Mouse (Mus musculus): ENCODE measurements around the gene Aurka. TPM values are rescaled to one million over a fixed set of nuclear protein-coding genes. Genes with fewer than 3 reads are reported as not detected.

The Aurka gene
- total RNA-seq (2021), result 10 to 100 TPM; 22.4 to 22.6 TPM
- long read RNA-seq, experiment 1, transcript Aurka-203 (9 exons, 1,862 nt), result major isoform, 21 of 28 reads
- long read RNA-seq, experiment 1, partial matches to known transcripts, result 1 of 28 reads
- long read RNA-seq, experiment 1, other reads (novel, unspliced or antisense), result 2 of 28 reads
- long read RNA-seq, experiment 2, transcript Aurka-203 (9 exons, 1,862 nt), result major isoform, 25 of 33 reads
- long read RNA-seq, experiment 2, partial matches to known transcripts, result 0 of 33 reads
- long read RNA-seq, experiment 2, other reads (novel, unspliced or antisense), result 6 of 33 reads

DNA sequence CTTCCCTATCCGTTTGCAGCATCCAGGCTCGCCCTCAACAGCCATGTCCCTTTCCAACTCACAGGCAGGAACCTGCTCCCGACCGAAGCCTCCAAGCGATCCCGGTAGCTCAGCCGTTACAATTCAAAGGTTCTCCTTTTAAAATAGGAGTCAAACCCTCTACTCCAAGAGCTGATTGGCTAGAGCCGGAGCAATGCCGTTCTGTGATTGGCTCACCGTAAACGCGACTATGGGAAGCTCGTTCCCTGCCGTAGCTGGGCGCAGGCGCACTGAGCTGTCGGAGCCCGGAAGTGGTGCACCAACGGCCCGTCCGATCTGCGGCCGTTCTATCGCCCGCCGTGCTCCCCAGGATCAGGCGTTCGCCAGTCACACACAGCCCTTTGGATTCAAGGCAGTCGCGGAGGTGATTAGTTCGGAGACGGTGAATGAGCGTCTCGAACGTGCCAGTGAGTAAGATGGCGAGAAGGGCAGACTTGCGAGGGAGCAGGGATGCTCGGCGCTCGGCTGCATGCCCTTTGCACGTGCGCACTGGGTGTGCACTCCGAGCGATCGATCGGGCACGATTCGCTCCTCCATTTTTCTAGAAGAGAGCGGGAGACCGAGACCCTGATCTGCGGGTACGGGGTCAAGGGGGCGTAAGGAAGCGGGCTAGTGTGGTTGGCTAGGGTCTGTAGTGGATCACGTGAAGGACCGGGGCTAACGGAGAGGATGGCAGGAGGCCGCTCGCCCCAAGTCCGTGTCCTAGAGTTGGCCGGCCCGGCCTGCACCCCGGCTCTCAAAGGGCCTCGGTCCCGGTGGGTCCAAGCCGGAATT, at the start of gene Aurka, which contains the start of gene Cstf1:
TSS of gene Aurka (minus strand) at position 125 of the 813 bp plus-strand sequence.
TSS of gene Cstf1 (plus strand) at position 271 of the 813 bp plus-strand sequence.
- DNase-seq (ENCODE audit: low spot score in 2 of 2), result peak; percentile 80 to 90

DNA sequence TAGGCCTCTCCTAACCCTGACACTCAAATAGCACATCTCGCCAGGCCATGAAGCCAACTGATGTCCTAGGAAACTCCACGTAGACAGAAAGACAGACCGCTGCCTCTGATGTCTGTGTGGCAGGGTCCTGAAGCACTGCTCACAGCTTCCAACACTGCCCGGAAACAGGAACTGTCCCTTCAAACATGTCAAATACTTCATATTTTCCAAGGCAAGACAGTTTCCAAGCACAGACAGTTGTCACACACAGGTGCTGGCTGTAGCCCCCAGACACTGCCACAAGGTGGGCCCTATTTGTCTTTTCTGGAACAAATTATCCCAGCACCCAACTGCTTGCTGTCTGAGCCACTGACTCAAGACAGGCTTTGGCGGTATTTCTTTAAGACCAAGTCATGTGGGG, 47.9 kb upstream of the Aurka start:
- DNase-seq (ENCODE audit: low spot score in 2 of 2), result no peak

DNA sequence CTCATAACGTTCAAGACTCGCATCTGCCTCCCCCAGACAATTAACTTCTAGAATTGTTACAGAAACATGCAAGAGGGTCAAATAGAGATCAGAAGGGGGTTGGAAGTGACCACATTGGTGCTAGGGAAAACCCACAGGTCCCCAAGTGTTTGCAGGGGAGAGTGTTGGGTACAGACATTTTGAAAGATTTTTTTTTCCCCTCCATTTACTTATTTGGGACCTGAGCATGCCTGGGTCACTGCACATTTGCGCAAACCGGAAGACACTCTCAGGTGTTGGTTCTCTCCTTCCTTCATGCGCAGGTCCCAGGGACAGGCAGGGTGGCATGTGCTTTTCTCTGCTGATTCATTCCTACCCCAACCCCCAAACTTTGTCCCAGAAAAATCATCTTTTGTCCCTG, 46.5 kb upstream of the Aurka start:
- no peak for DNase-seq (ENCODE audit: low spot score in 2 of 2)

GRCm38 (mm10) chr2:172416218-172416617, 45.9 kb upstream of the Aurka start:
- DNase-seq (ENCODE audit: low spot score in 2 of 2), result no peak

GRCm38 (mm10) chr2:172413894-172414293, 43.6 kb upstream of the Aurka start:
- DNase-seq (ENCODE audit: low spot score in 2 of 2), result no peak

GRCm38 (mm10) chr2:172413273-172413672, 42.9 kb upstream of the Aurka start:
- DNase-seq (ENCODE audit: low spot score in 2 of 2), result no peak

- DNase-seq (ENCODE audit: low spot score in 2 of 2), result no peak
Observed at GRCm38 (mm10) chr2:172412454-172412853, 42.1 kb upstream of the Aurka start.

DNA sequence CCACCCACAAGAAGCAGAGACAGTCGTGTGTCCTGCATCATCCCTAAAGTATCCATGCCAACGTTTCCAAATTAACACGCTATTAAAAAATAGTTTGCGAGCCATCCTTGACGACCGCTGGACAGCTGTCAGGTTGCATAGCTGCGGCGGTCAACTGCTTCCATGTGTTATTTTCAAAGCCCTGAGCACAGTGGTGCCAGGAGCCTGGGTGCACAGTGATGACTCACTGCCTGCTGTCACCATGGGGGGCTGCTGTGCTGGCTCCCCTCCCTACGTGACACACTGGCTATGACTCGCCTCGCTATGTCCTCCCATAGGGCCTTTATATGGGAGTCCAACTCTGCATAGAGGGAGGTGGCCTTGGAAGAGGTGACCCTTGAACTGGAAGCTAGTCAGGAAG, 40.8 kb upstream of the Aurka start:
- no peak for DNase-seq (ENCODE audit: low spot score in 2 of 2)

GRCm38 (mm10) chr2:172410686-172411085, 40.4 kb upstream of the Aurka start:
- no peak for DNase-seq (ENCODE audit: low spot score in 2 of 2)

- no peak for DNase-seq (ENCODE audit: low spot score in 2 of 2)
Observed at GRCm38 (mm10) chr2:172407499-172407898, 37.2 kb upstream of the Aurka start.

DNA sequence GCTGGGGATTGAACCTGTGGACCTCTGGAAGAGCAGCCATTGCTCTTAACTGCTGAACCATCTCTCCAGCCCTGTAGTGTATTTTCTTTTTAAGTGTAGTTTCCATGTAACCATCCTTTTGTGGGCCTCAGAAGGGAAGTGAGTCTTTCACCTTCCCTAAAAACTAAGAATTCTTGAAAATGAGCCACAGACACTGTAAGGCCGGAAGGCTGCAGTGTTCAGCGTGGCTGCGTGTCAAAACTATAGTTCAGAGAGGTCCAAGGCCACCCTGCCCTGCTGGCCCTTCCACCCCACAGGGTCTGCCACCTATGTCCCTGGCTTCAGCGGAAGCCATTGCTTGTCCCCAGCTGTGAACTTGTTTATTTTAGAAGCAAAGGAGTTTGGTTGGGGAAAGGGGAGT, 35.8 kb upstream of the Aurka start:
- DNase-seq (ENCODE audit: low spot score in 2 of 2), result no peak

DNA sequence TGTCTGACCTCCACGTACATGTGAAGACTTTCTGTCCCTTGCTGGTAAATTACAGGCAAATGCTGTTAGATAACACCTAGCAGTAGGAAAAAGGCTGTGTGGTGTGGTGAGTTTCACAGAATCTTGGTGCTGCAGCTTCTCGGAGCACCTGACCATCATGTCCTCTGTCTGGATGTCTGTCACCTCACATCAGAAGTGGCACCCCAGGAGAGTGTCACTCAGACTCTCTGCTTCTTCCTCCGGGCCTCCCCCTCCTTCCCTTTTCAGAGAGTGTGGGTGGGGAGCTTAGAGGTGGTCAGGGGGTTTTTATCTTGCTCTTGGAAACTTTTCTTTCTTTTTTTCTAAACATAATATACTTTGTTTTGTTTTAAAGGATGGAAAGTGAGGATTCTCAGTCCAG, 34.7 kb upstream of the Aurka start:
- no peak for DNase-seq (ENCODE audit: low spot score in 2 of 2)

DNA sequence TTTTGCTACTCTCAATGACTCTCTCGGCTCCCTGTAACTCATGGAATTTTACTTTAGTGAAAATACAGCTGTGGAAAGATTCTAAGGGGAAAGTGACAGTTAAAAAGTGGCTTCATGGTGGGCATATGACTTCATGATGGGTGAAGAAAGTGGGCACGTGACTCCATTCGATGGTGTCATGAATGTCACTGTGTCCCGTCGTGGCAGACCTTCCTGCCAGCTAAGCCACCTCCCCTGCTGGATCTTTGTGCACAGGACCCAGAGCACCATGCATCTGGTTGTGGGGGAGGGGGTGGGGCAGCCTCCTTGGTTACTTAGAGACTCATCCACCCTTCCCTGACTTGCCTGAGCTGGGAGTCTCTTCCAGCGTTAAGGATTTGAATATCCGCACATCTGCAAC, 33.9 kb upstream of the Aurka start:
- no peak for DNase-seq (ENCODE audit: low spot score in 2 of 2)

DNA sequence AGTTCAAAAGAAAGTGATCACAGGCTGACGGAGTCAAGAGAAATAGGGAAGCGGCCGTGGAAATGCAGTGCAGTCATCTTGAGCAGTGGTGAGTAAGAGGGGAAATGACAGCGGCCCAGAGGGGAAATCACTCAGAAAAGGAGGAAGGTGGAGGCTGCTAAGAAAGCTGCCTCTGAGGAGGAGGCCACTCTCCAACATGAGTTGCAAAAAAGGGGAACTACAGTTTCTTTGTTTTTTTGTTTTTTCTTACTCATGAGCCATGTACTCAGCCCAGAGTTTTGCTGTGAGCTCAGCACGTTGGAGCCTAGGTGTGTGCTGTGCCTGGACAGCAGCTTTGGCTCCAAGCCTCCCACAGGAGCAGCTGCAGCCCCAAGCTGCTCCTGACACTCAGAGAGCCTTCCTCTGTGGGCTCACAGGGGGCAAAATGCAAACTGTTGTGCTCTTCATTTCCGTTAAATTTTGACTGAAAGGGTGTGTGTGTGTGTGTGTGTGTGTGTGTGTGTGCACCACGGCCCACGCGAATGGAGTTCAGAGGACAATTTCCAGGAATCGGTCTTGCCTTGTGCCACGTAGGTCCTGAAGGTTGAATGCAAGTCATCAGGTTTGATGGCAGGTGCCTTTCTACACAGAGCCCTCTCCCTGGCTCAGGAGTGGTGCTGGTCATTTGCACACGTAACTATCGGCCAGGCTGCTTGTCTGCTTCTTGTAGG, 30.9 kb upstream of the Aurka start:
- no peak for DNase-seq (ENCODE audit: low spot score in 2 of 2)

DNA sequence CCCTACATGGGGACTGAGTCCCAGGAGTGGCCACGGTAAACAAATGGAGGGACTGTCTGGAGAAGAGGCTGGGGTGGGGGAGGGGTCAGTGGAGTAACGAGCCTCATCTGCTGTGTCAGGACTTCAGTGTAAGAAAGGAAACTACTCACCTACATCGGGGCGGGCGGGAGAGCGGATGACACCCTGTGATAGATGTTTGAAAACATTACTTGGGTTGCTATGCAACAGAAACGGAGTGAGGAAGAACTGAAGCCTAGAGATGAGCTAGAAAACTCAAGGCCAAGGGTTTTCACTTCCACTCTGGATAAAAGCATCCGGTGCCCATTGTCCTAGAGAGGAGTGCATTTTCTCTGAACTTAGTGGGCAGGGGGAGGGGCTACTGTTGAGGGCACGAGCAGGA, 29.6 kb upstream of the Aurka start:
- no peak for DNase-seq (ENCODE audit: low spot score in 2 of 2)

GRCm38 (mm10) chr2:172395961-172396360, 25.6 kb upstream of the Aurka start:
- DNase-seq (ENCODE audit: low spot score in 2 of 2), result no peak

GRCm38 (mm10) chr2:172394671-172395070, 24.3 kb upstream of the Aurka start:
- DNase-seq (ENCODE audit: low spot score in 2 of 2), result no peak

DNA sequence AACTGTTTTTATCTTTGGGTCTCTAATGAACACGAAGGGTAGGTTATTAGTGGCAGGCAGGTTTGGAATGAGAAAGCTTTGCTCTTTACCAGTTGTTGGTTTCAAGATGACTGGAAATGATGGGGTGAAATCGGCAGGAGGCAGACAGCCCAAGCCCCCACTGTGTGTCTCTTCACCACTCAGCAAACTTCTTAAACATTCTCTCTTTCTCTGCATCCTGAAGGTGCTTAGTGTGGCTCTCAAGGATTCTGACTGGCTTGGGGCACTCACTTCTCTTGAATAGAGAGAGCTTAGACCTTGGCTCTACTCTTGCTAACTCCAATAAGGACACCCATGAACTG, 23.7 kb upstream of the Aurka start:
- no peak for DNase-seq (ENCODE audit: low spot score in 2 of 2)

- DNase-seq (ENCODE audit: low spot score in 2 of 2), result no peak
Observed at GRCm38 (mm10) chr2:172393391-172394051, 23.2 kb upstream of the Aurka start, which contains the start of gene Cass4. Gene Cass4 (plus strand): TSS chr2:172393794.

DNA sequence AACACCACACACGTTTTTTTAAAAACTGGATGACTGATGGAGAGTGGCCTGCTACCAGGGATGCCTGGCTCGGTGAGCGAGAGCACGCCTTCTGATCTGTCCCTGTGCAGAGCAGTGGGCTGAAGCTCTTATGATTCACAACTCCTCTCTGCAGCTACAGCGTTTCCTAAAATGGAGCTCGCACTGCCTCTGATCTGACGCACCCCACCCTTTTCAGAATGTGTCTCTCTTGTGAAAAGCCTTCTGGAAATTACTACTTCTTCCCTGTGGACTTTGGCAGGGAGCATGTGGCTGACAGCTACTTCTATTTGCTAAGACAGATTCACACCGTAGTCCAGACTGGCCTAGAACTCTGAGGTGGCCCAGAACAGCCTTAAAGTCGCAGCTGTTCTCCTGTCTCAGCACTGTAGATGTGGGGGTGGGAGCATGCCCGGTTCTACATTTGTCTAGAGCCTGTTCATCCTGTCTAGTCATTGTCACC, 21.7 kb upstream of the Aurka start:
- no peak for DNase-seq (ENCODE audit: low spot score in 2 of 2)

GRCm38 (mm10) chr2:172390341-172390740, 20.0 kb upstream of the Aurka start:
- no peak for DNase-seq (ENCODE audit: low spot score in 2 of 2)

All from adrenal gland, postnatal 4 days (tissue).